Mouse (Mus musculus) spleen, embryonic (tissue): ENCODE measurements around the gene Gxylt2.

Source experiments
- CTCF ChIA-PET: fragments of 350-600 bp; sonication (Branson Sonifier 250); formaldehyde crosslinking; loops from one replicate; lab custom pipeline; 2022; lab: Charles Lee

Gxylt2 gene

DNA sequence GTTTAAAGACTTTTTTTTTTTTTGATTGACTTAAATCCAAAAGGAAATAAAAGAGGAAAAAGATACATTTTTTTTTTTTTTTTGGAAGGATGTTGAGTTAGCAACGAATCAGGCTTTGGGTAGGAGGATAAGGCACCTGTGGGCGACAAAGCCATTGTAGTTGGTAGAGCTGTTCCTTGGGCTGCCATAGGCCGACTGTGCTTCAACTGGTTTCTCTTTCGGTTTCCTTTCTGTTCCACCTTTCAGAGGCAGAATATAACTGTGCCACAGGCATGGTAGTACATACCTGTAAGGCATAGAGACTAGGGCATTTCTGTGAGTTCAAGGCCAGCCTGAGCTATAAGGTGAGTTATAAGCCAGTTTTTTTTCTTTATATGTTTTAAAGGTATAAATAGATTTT, 140.5 kb downstream of the Gxylt2 start:
- CTCF ChIA-PET: interaction anchor here (0.5 to 1.0 kb wide), 2 partner anchors 10 to 424 kb away, joined by 3 to 4 read pairs; no protein-coding TSS in a partner anchor

DNA sequence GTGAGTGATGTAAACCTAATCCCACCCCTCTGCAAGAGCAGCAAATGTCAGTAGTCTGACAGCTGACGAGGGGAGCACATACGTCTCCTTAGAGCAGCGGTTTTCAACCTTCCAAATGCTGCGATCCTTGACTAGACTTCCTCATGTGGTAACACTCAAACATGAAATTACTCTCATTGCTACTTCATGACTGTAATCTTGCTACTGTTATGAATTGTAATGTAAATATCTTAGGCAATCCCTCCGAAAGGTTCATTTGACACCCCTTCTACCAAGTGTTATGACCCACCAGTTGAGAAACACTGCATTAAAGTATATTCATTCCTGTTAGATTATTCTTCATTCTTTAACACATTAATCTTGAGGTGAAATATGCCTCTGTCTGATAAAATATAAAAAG, 142.7 kb downstream of the Gxylt2 start:
- CTCF ChIA-PET: no interaction called here

DNA sequence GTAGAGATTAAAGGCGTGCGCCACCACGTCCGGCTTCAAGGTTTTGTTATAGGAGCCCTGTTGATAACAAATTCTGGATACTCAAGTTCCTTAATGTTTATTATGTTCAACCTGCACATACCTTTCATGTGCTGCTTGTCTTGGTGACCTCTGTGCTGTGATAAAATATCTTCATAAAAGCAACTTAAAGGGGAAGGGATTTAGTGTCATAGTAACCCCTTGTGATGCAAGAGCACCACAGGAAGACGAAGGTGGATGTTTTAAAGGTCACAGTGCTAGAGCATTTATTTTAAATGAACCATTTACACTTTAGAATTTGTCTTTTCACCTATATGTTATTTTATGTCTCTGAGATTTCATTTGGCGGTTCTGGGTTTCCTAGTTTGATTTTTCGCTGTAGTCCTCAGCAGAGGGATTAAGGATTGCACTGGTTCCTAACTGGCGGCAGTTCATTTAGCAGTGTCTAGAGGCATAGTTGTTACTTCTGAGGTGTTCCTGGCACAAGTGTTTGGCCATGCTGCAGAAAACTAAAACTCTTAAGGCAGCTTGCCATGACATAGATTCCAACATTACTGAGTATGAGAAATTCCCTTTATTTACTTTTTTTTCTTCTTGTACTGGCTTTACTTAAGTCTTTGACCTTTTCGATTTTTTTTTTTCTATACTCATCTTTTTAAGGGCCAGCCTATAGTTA, 144.3 kb downstream of the Gxylt2 start:
- CTCF ChIA-PET: no interaction called here

DNA sequence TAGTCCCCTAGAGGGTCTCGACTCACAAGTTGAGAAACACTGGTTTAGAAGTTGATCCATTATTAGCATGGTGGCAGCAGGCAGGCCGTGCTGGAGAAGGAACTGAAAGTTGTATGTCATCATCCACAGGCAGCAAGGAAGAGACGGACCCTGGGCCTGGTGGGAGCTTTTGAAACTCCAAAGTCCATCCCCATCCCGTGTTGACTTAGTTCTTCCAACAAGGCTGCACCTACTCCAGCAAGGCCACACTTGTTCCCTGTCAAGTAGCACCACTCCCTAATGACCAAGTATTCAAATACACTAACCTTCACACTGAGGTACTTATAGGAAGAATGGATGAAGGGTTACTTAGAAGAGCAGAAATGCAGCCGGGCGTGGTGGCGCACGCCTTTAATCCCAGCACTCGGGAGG, 146.1 kb downstream of the Gxylt2 start:
- CTCF ChIA-PET: interaction anchor here (0.5 kb wide), 1 partner anchor 12 kb away, joined by 3 read pairs; no protein-coding TSS in a partner anchor

DNA sequence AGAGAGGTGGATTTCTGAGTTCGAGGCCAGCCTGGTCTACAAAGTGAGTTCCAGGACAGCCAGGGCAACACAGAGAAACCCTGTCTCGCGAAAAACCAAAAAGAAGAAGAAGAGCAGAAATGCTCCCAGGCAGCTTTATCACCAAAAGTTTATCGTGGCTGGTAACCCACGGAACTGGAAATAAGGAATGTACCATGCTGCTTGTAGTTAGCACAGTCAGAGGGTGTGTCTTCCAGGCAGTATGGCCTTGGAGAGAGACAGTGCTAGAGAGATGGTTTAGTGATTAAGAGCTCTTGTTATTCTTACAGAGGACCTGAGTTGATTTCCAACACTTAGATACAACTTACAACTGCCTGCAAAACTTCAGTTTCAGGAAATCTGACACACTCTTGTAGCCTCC, 146.5 kb downstream of the Gxylt2 start:
- CTCF ChIA-PET: interaction anchor here (0.5 kb wide), 1 partner anchor 11 kb away, joined by 3 read pairs; no protein-coding TSS in a partner anchor
